Mouse (Mus musculus) layer of hippocampus, adult 9-11 months (tissue): ENCODE results near the gene Mmadhc.

Source experiments
- DNase-seq: peaks from one replicate; pipeline ENCODE4 v3.0.0; 2022

The Mmadhc gene

GRCm38 (mm10) chr2:50296109-50296986 lies at the start of gene Mmadhc:
Mmadhc (minus strand) TSS chr2:50296801.
- peak; percentile 92 for DNase-seq

DNA sequence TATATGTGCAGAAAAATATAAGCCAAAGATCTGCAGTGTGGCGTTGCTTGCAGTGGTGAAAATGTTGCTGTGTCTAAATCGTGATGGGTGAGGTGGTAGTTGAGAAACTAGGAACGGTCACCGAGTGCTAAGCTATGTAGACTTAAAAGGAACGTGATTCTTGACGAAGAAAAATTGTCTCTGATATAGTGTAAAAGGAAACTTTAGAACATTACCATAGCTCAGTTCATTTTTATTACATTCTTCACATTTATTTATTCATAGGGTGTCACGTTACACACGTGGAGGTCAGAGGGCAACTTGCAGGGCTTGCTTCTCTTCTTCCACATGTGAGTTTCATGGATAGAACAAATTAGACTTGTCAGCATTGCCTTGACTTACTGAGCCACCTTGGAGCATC lies 47.0 kb upstream of the Mmadhc start:
- DNase-seq = no peak

DNA sequence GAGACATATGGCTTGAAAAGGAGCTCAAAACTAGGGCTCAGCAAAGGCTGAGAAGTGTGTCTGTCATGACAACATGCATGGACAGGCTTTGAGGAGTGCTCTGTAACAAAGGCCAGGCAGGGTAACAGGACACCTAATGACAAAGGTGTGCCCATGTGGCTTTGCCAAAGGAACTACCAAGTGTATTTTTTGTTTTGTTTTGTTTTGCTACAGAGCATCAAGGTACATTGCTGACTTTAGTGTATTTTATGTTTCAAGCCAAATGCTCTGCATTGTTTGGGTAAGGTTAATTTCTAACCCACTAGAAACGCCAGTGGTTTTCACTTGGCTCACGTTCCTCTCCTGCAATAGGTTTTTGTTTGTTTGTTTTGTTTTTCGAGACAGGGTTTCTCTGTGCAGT lies 42.5 kb upstream of the Mmadhc start:
- no peak for DNase-seq

DNA sequence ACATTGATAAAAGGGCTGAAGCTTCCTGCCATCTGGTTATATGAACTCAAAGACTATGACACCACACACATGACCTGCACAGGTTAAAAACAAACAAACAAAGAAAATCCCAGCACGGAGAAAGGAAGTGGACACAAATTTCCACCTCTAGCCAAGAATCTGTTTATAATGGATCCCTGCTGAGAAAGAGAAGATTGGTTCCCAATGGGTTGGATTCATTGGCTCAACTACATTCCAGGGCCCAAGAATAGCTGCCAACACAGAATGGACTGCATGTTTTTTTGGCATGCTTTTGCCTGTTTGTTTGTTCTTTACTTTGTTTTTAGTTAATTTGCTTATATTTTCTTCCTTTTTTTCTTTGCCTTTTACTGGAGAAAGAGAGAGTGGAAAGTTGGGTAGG lies 41.0 kb upstream of the Mmadhc start:
- DNase-seq = no peak

DNA sequence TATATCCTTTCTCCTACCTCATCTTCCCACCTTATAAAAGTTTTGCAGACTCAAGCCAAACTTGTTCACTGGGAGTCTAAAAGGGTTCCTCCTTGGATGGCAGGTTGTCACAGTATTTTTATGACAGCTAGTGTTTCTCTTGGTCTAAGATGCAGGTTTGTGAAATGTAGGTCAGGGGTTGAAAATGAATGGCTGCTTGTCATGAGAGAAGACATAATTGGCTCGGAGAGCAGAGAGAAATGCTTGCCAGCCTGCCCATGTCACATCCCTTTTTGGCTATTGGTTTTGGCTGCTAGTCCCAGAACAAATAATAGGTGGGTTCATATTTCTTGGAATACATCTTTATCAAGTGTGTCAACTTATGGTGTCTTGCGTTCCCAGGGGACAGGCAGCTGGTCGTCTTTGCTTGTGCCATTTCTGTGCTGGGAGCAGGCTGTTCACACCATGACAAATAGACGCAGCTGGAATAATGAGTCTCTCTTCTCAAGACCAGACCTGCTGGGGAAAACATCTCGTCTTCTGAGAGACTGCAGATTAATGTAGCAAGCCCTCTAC lies 35.2 kb upstream of the Mmadhc start:
- no peak for DNase-seq

DNA sequence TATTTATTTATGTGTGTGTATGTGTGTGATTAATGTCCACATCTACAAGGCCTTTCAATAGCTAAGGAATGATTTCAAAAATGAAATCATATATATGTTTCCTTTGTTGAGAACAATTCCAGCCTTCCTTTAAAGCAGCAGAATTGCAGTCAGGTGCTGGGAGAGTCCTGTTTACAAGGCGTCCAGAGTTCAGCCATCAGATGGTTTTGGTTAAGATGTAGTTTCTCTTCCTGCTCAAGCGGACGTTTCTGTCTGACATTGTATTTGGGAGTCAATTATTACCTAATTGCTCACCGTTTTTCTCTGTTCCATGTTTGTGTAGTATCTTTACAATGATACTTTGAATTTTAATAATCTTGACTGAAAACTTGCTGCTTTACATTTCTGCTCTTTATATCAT lies 31.6 kb upstream of the Mmadhc start:
- no peak for DNase-seq

DNA sequence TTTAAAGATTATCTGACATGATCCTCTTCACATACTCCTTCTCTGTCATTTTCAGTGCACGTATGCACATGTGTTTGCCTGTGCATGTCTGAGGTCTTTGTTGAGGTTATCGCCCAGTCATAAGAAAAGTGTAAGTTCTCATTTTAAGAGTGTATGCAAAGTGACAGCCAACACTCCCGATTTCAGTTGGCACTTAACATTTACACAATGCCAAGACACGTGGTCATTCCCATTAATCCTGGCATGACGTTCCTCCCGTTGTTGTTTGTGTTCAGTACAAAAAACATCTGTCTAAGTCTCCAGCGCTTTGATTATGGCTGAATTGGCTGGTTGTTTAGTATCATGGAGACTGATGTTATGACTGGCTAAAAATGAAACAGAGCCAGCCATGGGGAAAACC lies 28.2 kb upstream of the Mmadhc start:
- DNase-seq = no peak

- no peak for DNase-seq
Measured at GRCm38 (mm10) chr2:50306663-50307320, 10.2 kb upstream of the Mmadhc start.

GRCm38 (mm10) chr2:50304824-50305577 lies 8.4 kb upstream of the Mmadhc start:
- no peak for DNase-seq

GRCm38 (mm10) chr2:50296987-50297350 lies 368 bp upstream of the Mmadhc start:
- DNase-seq = no peak

- no peak for DNase-seq
Measured at GRCm38 (mm10) chr2:50295562-50295961, 1.0 kb downstream of the Mmadhc start.

GRCm38 (mm10) chr2:50294084-50294483 lies 2.5 kb downstream of the Mmadhc start:
- no peak for DNase-seq

DNA sequence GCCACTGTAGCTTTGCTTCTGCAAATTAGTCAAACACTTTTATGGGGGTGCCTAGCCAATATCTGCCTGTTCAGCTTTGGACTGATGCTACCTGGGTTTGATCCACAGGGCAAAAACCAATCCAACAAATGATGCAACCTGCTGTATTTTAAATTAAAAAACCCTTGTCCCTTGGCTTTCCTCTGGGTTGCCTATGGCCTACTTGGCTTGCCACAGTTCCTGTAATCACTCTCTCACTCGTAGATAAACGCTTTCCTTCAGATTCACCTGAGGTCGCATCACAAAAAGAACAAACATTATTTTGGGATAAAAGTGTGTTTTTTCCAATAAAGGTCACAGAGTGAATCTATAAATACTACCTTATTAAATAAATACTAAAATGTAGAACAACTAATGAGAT lies 3.0 kb downstream of the Mmadhc start:
- no peak for DNase-seq

GRCm38 (mm10) chr2:50291901-50292300 lies 4.7 kb downstream of the Mmadhc start:
- DNase-seq = no peak

- DNase-seq = no peak
Measured at GRCm38 (mm10) chr2:50290754-50291153, 5.8 kb downstream of the Mmadhc start.

DNA sequence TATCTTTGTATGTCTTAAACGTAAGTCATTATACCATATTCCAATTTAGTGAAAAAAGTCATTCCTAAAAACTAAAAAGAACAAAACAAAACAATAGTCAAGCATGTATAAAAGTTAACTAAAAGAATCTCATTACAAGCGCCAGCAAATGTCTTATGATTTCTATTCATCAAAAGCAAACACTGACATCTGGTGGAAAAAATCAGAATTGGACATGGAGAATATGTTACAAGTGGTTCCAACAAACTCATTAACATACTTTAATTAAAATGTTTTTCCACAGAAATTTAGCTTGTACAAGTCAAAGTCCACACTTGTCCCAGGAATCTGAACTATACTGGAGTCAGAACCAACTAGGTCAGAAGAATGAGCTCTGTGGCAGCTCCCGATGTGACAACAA lies 11.8 kb downstream of the Mmadhc start:
- DNase-seq = no peak

DNA sequence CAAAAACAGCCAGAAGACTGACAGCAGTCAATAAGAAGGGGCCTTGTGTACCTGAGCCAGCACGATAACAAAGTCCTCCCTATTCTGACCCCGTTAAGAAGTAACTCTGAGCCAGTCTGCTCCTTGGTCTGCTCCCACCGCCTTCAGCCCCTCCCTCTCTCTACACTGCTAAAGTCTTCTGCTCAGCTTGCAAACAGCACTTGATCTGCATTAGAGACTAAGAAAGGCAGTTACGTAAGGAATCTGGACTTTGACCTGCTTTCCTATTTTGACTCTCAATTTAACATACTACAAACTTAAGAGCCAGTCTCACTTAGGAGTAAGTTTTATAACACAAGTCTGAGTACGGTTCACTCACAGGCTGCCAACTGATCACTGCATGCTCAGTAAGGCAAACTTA lies 12.6 kb downstream of the Mmadhc start:
- DNase-seq = no peak

- no peak for DNase-seq
Measured at GRCm38 (mm10) chr2:50276715-50277114, 19.9 kb downstream of the Mmadhc start.

- no peak for DNase-seq
Measured at GRCm38 (mm10) chr2:50273415-50273814, 23.2 kb downstream of the Mmadhc start.

DNA sequence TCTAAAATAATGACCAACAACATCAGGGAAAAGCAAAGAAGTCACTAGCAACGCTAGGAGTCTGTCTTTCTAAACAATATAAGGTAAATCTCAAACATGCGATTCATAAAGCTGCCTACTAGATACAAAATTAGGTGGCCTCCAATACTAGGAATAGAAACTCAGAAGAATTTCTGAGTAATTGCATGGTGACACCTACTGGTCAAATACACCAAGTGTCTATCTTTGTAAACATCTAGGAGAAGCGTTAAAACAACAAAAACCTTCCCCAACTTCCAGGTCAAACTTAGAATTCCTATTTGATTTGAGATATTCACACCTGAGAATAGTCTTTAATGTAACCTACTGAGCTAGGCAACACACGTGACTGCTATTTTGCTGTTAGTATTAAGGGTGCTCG lies 24.4 kb downstream of the Mmadhc start:
- no peak for DNase-seq

DNA sequence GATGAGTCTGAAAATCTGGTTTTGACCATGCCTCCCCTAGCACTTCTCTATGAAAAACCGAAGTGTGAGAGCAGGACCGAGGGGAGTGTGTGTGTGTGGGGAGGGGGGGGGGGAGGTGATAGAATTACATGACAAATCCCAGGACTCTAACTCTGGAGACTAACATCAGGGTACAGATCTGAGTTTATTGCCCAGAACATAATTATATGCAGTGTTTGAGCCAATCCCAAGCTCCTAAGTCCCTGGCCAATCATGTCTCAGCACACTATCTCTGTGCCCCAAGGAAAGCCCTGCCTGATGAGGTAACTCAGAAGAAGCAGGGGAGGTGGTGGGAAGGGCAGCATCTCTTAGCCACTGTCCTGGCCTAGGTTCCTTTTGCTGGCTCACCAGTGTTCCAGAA lies 28.1 kb downstream of the Mmadhc start:
- DNase-seq = no peak

DNA sequence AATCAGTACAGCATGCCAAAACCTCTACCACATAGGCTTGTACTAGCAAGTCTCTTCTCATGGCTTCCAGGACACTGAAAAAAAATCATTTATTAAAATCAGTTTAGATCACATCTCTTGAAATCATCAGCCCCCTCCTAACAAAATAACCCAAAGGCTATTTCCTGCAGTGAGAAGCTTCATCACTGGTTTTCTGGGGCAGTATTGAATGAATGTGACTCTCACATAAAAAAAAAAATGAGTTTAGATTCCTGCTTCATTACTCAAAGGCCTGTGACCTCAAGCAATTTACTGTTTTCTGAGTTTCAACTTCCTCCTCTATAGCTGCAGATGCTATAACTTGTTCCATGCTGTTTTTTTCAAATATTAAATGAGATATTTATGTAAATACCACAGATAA lies 29.6 kb downstream of the Mmadhc start:
- DNase-seq = no peak

DNA sequence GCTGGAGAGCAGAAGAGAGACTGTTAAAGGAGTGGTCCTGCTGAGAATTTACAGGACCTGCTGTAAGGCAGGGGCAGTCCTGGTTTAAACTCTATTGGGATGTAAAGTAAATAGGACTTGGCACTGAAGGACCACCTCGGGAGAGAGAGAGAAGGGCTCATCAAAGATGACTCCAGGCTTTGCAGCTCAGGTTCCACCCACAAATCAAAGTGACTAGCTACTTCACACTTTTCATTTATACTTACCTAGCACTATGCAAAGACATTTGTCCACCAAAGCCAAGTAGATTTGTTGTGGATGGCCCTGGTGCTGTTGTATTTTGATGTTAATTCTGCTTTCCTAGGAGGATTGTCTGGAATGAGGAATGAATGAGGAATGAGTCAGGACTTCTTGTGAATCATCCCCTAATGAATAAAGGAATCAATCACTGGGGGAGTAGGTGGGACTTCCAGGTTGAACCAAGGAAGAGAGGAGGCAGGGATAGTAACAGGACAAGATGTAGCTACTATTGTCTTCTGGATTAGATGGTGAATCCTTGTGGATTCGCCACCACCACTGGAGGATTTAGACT lies 31.3 kb downstream of the Mmadhc start:
- no peak for DNase-seq
